Mouse (Mus musculus) ES-Bruce4 (cell line): ENCODE measurements around the gene Tor1aip2.

Experiments used
- CTCF ChIP-seq: IDR thresholded peaks from one replicate; pipeline ENCODE4 v1.8.1; 2011; ENCODE audit warnings: low read depth, low read length
- EP300 ChIP-seq: IDR thresholded peaks from 2 replicates; pipeline ENCODE4 v1.6.1; 2011; ENCODE audit warnings: low read depth, low read length; ENCODE audit not compliant: insufficient read depth

DNA sequence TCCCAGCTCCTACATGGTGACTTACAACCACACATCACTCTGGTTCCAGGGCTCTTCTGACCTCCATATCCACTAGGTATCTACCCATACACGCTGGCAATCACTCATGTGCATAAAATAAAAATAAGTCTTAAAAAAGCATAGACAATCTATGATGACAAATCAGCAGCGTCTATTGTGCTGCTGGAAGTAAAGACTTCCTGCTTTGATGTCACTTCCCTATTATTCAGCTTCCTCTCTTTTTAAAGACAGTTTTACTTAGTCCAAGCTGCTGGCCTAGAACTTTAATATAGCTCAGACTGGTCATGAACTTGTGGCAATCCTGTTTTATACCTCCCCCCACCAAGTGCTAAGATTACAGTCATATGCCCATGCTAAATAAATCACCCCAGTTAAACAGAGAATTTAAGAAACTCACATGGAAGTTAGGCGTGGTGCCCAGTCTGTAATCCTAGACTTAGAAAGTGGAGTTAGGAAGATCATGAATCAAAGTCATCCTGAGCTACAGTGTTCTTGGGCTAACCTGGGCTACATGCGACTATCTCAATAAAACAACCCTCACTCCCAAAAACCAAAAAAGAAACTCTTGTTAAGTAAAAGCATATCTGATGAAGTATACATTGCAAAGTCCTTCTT is 6.7 kb upstream of the Tor1aip2 start:
- TF ChIP-seq CTCF, result no peak
- TF ChIP-seq EP300, result no peak
